Mouse (Mus musculus) limb, embryonic 12.5 days (tissue): ENCODE results near the gene Pank2. TPM values are rescaled to one million over a fixed set of nuclear protein-coding genes. Genes with fewer than 3 reads are reported as not detected.
"Not testable (repeated sequence)": the region's sequence is repeated elsewhere in the genome, so short reads cannot be mapped to it uniquely, and the experiment has no call there.

Experiments
- ATAC-seq: fragments of 200-750 bp; cut with Nextera tagmentation; 2 replicates; pipeline ENCODE4 v1.8.0; 2017; ENCODE audit warnings: low read depth, moderate TSS enrichment; ENCODE audit not compliant: insufficient number of reproducible peaks, insufficient read depth, low FRiP score, low TSS enrichment
- H3K27ac ChIP-seq: fragments of 300-500 bp; sonication (generic); 2 replicates; pipeline ENCODE4 v1.5.1; 2016; ENCODE audit warnings: mild to moderate bottlenecking, moderate library complexity
- H3K27me3 ChIP-seq: fragments of 300-500 bp; sonication (generic); 2 replicates; pipeline ENCODE4 v1.6.1; 2016; ENCODE audit warnings: mild to moderate bottlenecking, moderate library complexity
- H3K36me3 ChIP-seq: fragments of 300-500 bp; sonication (generic); 2 replicates; pipeline ENCODE4 v1.6.1; 2016; ENCODE audit warnings: mild to moderate bottlenecking, moderate library complexity
- H3K4me1 ChIP-seq: fragments of 300-500 bp; sonication (generic); replicated peaks from 2 replicates; pipeline ENCODE4 v1.6.1; 2016
- H3K4me2 ChIP-seq: fragments of 300-500 bp; sonication (generic); 2 replicates; pipeline ENCODE4 v1.6.1; 2016; ENCODE audit warnings: mild to moderate bottlenecking, moderate library complexity
- H3K4me3 ChIP-seq: fragments of 300-500 bp; sonication (generic); replicated peaks from 2 replicates; pipeline ENCODE4 v1.5.1; 2016; ENCODE audit warnings: mild to moderate bottlenecking
- H3K9ac ChIP-seq: fragments of 300-500 bp; sonication (generic); replicated peaks from 2 replicates; pipeline ENCODE4 v1.6.1; 2016; ENCODE audit warnings: mild to moderate bottlenecking, moderate library complexity
- H3K9me3 ChIP-seq: fragments of 300-500 bp; sonication (generic); 2 replicates; pipeline ENCODE4 v1.6.1; 2016; ENCODE audit warnings: mild to moderate bottlenecking, moderate library complexity
- WGBS: fragments of 180-500 bp; shearing (Covaris S2); methylation state at CpG from one replicate; pipeline ENCODE4 v1.1.7; 2016; 5-methylcytosine and 5-hydroxymethylcytosine counted together
- polyA plus RNA-seq: library from polyadenylated mRNA; unstranded; fragments of >200 nt; fragmentation: Nextera tagmentation; extraction: Ambion mirVana; gene quantifications from 2 replicates; pipeline ENCODE4 v1.2.1, GENCODE M21; 2016

Pank2 gene
- 59.7 and 65.6 TPM in 2 replicates for polyA plus RNA-seq

DNA sequence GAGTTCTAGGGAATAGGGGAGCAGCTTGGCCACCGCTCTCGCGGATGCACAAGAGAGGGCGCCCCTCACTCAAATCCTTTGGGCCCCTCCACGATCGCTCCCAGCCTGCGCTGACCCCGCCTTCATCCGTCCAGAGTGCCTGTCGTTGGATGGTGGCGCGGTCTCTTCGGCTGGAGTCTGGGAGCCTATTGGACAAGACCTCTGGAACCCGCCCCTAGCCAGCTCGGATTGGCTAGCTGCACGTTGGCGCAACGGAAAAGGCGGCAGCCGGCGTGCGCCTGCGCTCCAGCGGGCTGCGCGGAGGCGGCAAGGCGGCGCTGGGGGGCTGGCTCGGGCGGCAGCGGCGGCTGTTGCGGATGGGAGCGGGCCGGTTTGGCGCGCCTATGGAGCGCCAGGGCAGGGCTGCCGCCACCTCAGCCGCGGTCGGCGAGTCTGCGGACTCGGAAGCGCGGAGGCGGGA, at the start of gene Pank2:
Pank2 (plus strand) TSS at position 283 of the 460 bp plus-strand sequence.
- peak within 1 kb of the TSS; percentile 100 for H3K27ac ChIP-seq
- peaks cover 25% of the 10 kb centered on the region for H3K4me1 ChIP-seq
- no peaks in the 10 kb centered on the region for H3K36me3 ChIP-seq
- H3K9ac ChIP-seq = peak within 1 kb of the TSS; percentile 97
- H3K9me3 ChIP-seq = no peaks in the 10 kb centered on the region
- H3K27me3 ChIP-seq = no peaks in the 10 kb centered on the region
- ATAC-seq = peak; percentile 100
- WGBS = under 1% methylated on average over 47 of the region's 49 CpGs
- H3K4me3 ChIP-seq = peak within 1 kb of the TSS; percentile 88
- peak within 1 kb of the TSS; percentile 75 for H3K4me2 ChIP-seq

DNA sequence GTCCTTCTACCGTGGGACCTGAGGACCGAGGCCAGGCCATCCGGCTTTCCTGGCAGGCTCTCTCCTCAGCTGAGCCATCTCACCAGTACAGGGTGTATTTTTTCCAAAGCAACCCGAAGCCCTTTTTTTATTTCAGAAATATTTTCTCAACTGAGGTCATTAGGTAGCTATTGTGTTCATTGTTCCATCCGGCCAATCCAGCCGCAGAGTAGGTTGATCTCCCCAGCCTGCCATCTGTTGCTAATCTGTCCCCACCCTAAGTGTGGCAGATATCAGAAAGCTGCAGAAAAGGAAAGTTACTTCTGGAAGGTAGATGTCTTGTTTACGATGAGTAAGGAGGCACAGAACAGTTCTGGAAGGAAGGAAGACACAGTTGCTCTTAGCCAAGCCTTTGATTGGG, 48.5 kb upstream of the Pank2 start:
- no peak for ATAC-seq
- Histone ChIP-seq H3K9me3 (no peaks in the 10 kb centered on the region), H3K9ac (no peak overlapping the region), H3K36me3 (peaks cover 22% of the 10 kb centered on the region), H3K4me1 (peaks cover 8% of the 10 kb centered on the region), H3K27me3 (no peaks in the 10 kb centered on the region), H3K4me3 (no peak overlapping the region), H3K27ac (no peak overlapping the region), H3K4me2 (no peak overlapping the region)
- 90% methylated on average over 7 of the region's 7 CpGs for WGBS

- peaks cover 2% of the 10 kb centered on the region for H3K4me1 ChIP-seq
- no peak for ATAC-seq
- no peak overlapping the region for H3K4me3 ChIP-seq
- no peak overlapping the region for H3K27ac ChIP-seq
- no peak overlapping the region for H3K9ac ChIP-seq
- H3K36me3 ChIP-seq = peaks cover 22% of the 10 kb centered on the region
- no peaks in the 10 kb centered on the region for H3K27me3 ChIP-seq
- H3K4me2 ChIP-seq = no peak overlapping the region
- no peaks in the 10 kb centered on the region for H3K9me3 ChIP-seq
- 84% methylated on average over 7 of the region's 7 CpGs for WGBS
These were observed 46.1 kb upstream of the Pank2 start for GRCm38 (mm10) chr2:131215941-131216858.

GRCm38 (mm10) chr2:131220030-131220429, 42.3 kb upstream of the Pank2 start:
- no peak overlapping the region for H3K4me2 ChIP-seq
- no peaks in the 10 kb centered on the region for H3K9me3 ChIP-seq
- no peak overlapping the region for H3K4me3 ChIP-seq
- H3K4me1 ChIP-seq = no peaks in the 10 kb centered on the region
- no peak for ATAC-seq
- H3K27me3 ChIP-seq = no peaks in the 10 kb centered on the region
- H3K27ac ChIP-seq = no peak overlapping the region
- WGBS = 85% methylated on average over 4 of the region's 4 CpGs
- no peak overlapping the region for H3K9ac ChIP-seq
- no peaks in the 10 kb centered on the region for H3K36me3 ChIP-seq

DNA sequence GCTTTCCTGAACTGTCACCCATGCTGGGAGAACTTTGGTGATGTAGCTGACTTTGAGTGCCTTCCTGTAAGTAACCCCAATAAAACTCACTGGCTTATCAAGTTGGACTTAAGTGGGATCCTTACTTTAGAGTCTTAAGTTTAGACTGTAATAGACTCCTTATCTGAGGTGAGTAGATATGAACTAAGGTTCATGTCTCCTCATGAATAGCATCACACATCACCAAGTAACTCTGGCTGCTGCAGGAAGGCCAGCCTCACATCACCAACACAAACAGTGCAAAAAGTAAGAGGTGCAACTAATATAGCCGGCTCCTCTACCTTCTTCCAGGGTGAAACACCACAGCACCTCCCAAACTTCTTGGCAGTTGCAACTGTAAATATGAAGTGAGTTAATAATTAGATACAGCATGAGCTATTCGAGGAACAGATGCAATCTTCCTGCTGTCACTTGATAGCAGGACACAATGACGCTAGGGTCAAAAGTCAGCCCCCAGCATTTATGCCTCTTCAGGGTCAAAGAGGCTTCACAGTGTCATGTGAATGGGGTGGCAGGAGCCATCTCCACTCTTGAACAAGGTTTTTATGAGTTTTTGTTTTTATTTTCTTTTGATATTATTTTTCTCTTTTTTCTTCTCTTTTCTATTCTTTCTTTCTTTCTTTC, 40.3 kb upstream of the Pank2 start:
- H3K9ac ChIP-seq = no peak overlapping the region
- no peak for ATAC-seq
- no peak overlapping the region for H3K4me2 ChIP-seq
- no peaks in the 10 kb centered on the region for H3K27me3 ChIP-seq
- H3K9me3 ChIP-seq = no peaks in the 10 kb centered on the region
- no peaks in the 10 kb centered on the region for H3K36me3 ChIP-seq
- WGBS = 86% methylated on average over 3 of the region's 3 CpGs
- H3K27ac ChIP-seq = no peak overlapping the region
- H3K4me3 ChIP-seq = no peak overlapping the region
- no peaks in the 10 kb centered on the region for H3K4me1 ChIP-seq

GRCm38 (mm10) chr2:131222562-131222961, 39.7 kb upstream of the Pank2 start:
- H3K36me3 ChIP-seq = no peaks in the 10 kb centered on the region
- no peaks in the 10 kb centered on the region for H3K9me3 ChIP-seq
- no peaks in the 10 kb centered on the region for H3K27me3 ChIP-seq
- H3K4me2 ChIP-seq = no peak overlapping the region
- no peak overlapping the region for H3K9ac ChIP-seq
- 64% methylated on average over 5 of the region's 5 CpGs for WGBS
- no peak for ATAC-seq
- no peak overlapping the region for H3K27ac ChIP-seq
- H3K4me3 ChIP-seq = no peak overlapping the region
- no peaks in the 10 kb centered on the region for H3K4me1 ChIP-seq

DNA sequence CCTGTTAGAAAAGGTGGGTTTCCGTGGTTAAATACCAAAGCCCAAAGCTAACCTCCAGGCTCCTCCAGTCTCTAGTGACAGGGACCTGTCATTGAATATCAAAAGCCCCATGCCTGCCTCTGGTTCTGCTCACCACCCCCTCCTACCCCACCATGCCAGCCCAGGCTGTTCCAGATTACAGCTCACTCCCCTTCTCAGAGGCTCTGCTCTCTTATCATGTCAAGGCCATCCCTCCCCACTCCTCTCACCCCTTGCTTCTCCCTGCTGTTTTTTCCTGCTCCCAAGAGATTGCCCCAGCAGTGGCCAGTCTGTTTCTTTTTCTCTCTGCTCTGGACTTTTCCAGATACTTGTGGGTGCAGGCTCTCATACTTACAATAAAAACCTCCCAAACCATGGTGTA, 38.7 kb upstream of the Pank2 start:
- H3K36me3 ChIP-seq = no peaks in the 10 kb centered on the region
- no peaks in the 10 kb centered on the region for H3K9me3 ChIP-seq
- H3K4me1 ChIP-seq = no peaks in the 10 kb centered on the region
- no peaks in the 10 kb centered on the region for H3K27me3 ChIP-seq
- WGBS = 50% methylated on average over 1 of the region's 1 CpGs
- H3K4me3 ChIP-seq = no peak overlapping the region
- no peak overlapping the region for H3K27ac ChIP-seq
- H3K4me2 ChIP-seq = no peak overlapping the region
- no peak overlapping the region for H3K9ac ChIP-seq
- no peak for ATAC-seq

GRCm38 (mm10) chr2:131225178-131225577, 37.1 kb upstream of the Pank2 start:
- Histone ChIP-seq H3K9me3 (no peaks in the 10 kb centered on the region), H3K9ac (no peak overlapping the region), H3K4me3 (no peak overlapping the region), H3K36me3 (no peaks in the 10 kb centered on the region), H3K4me1 (no peaks in the 10 kb centered on the region), H3K4me2 (no peak overlapping the region), H3K27ac (no peak overlapping the region), H3K27me3 (no peaks in the 10 kb centered on the region)
- no peak for ATAC-seq
- 87% methylated on average over 6 of the region's 6 CpGs for WGBS

- not testable (repeated sequence) for H3K9me3 ChIP-seq, H3K4me1 ChIP-seq, H3K4me3 ChIP-seq, H3K27ac ChIP-seq, H3K27me3 ChIP-seq, H3K36me3 ChIP-seq, ATAC-seq, H3K9ac ChIP-seq, H3K4me2 ChIP-seq
- 69% methylated on average over 2 of the region's 2 CpGs for WGBS
These were observed 35.6 kb upstream of the Pank2 start for GRCm38 (mm10) chr2:131226669-131227068.

- H3K9ac ChIP-seq = no peak overlapping the region
- H3K27me3 ChIP-seq = no peaks in the 10 kb centered on the region; the same call in 1 of the 2 replicates
- H3K4me2 ChIP-seq = no peak overlapping the region
- no peaks in the 10 kb centered on the region for H3K36me3 ChIP-seq
- H3K9me3 ChIP-seq = no peaks in the 10 kb centered on the region
- no peak overlapping the region for H3K4me3 ChIP-seq
- no peak overlapping the region for H3K27ac ChIP-seq
- 89% methylated on average over 3 of the region's 3 CpGs for WGBS
- no peak for ATAC-seq
- no peaks in the 10 kb centered on the region for H3K4me1 ChIP-seq
These were observed 35.1 kb upstream of the Pank2 start for GRCm38 (mm10) chr2:131227243-131227642.

DNA sequence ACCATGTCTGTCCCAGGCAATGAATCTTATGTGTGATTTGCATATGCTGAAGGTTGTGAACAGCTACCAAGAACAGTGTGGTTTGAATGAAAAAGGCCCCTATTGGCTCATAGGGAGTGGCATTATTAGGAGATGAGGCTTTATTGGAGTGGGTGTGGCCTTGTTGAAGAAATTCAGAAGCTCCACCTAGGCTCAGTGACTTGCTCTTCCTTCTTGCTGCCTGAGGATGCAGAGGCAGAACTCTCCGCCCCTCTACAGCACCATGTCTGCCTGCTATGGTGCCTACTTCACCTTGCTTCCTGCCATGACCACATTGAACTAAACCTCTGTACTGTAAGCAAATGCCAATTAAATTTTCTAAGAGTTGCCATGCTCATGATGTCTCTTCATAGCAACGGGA, 29.7 kb upstream of the Pank2 start:
- WGBS = 94% methylated on average over 2 of the region's 2 CpGs
- no peaks in the 10 kb centered on the region; the same call in 1 of the 2 replicates for H3K27me3 ChIP-seq
- no peak for ATAC-seq
- peaks cover 18% of the 10 kb centered on the region for H3K4me1 ChIP-seq
- peaks cover 7% of the 10 kb centered on the region; the same call in 1 of the 2 replicates for H3K36me3 ChIP-seq
- H3K4me3 ChIP-seq = no peak overlapping the region
- H3K9me3 ChIP-seq = no peaks in the 10 kb centered on the region
- H3K27ac ChIP-seq = no peak overlapping the region
- no peak overlapping the region for H3K4me2 ChIP-seq
- no peak overlapping the region for H3K9ac ChIP-seq
